Mouse (Mus musculus): ENCODE measurements at regions not wholly inside any gene's neighbourhood (a gene's known extent, or its start where the extent isn't known, plus 50 kb on each side); places are given as distances from the start of the nearest gene placed in this dataset.

GRCm38 (mm10) chr15:72101730-72102129, 1732.6 kb upstream of the Gm6569 start:
- DNase-seq, result no peak

DNA sequence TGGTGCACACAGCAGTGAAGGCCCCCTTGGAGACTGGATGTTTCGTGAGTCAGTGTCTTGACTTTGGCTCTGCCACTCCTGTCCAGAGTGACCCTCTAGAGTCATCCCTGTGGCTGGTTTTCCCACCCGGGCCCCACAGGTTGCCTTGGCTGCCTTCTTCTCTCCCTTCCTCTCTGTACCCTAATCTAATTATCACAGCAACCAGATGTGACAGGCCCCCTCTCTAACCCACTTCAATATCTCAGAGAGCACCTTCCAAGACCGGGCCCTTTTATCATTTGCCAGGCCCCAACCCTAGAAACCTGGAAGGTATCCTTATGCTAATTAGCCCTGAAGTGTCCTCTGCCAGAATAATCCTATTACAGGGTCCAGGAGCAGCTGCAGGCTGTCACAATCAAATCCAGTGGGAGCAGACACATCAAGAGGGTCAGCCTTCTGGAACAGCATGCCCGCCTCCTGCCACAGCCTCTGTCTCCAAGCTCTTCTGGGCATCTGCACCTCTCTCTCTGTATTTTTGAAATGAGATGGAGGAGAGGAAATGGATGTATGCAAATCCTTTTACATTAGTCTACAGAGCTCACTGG, 1728.4 kb upstream of the Gm6569 start:
- DNase-seq, result no peak

DNA sequence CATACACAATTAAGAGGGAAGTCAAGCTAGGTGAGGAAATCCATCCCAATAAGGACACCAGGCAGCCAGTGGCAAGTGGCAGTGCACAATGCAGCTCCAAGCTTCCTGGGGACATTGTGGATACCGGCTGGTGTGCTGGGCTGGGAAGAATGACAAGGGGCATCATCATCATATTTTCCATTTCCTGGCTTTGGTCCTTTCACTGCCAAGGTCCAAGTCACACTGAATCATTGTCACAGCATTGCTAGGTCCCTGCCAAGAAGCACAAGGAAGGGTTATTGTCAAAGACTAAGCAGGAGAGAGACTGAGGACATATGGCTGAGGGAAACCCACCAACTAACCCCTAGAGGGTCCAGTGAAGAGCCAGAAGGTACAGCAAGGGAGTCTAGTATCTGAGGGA, 1723.8 kb upstream of the Gm6569 start:
- peak; percentile 51 for DNase-seq

DNA sequence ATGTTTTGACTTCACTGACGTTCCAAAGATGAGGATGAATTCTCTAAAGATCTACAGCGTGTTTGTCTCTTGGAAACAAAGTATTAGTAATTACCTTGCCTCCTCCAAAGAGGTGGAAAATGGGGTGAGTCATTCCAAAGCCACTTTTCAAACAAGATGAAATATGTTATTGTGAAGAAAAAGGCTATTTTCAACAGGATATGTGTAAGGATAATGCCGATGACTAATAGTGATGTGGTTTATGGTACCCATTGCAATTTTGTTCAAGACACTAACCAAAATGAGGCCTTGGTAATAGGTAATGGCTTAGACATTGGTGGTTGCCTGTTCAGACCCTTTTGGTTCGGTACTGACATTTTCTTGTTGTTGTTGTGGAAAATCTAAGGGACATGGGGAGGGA, 1717.6 kb upstream of the Gm6569 start:
- DNase-seq, result no peak

DNA sequence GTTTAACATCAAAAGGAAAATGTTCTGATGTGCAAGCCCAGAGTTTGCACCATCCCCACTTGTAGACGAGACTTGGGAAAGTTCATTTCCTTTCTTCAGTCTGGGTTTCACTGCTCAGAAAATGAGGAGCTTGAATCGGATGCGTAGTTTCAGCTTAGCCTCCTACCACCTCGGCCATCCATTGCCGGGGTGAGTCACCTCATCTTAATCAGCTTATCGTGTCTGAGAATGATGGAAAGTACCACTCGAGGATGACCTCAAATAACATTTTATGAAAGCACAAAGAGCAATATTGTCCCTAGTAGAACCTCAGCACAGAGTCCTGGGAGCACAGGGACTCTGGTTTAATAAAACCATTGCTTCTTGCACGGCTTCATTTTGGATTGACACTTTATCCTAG, 1700.1 kb upstream of the Gm6569 start:
- DNase-seq, result no peak

DNA sequence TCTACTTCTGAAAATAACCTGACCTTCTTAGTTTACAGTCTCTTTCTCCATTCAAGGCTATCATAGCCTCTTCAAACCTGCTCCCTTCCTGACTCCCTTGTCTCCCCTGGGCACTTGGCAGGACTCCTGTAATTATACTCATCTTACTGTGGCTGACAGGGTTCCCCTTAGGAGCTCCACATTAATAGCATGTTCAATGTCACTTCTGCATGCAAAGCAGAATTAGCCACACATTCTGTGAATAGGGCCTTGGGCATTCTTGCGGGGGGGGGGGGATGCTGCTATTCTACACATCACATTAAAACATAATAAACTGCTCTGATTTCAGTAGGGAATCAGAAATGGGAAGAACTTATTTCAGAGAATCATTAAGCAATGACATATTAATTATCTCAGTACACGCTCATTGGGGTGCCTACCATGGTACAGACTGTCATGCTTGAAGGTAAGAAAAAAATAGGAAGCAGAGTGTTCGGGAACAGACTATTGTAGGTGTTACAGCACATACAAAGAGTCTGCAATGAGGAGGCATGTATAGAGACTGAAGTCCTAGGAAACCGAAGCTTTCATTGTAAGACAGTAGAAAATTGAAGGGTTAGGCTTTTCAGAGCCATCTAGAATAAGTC, 1698.3 kb upstream of the Gm6569 start:
- DNase-seq, result no peak

DNA sequence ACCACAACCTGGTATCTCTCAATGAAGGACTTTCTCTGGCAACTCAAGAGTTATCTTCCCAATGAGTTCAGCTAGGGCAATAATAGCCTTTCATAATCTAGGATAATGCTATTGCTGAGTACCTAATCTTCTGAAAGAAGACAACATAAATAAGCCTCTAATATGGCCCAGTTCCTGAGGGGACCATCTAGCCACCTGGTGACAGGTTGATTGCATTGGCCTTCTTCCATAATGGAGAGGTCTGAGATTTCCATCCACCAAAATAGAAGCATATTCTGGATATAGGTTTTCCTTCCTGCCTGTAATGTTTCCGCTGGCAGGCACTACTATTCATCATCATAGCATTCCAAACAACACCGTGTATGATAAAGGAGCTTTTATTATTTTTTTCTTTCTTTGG, 1694.2 kb upstream of the Gm6569 start:
- peak; percentile 32 for DNase-seq

- DNase-seq, result peak; percentile 86
Measured at GRCm38 (mm10) chr15:72150581-72150980, 1683.8 kb upstream of the Gm6569 start.

DNA sequence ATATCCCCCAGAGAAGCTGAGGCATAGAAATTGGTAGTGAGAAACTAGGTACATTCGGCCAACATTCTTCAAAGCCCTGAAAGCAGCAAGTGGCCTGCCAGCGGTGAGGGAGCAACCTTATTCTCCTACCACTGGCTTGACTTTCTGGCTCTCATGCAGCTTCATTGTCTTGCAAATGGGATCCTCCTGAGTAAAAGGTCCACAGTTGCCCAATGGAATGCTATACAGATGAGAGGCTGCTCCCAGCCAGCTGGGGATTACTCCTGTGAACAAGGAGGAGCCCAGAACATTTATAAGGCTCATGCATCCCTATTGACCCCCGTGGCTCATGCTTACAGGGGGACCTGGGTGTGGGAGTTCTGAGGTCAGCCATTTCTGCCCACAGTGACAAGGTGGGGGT, 1675.9 kb upstream of the Gm6569 start:
- DNase-seq, result no peak

DNA sequence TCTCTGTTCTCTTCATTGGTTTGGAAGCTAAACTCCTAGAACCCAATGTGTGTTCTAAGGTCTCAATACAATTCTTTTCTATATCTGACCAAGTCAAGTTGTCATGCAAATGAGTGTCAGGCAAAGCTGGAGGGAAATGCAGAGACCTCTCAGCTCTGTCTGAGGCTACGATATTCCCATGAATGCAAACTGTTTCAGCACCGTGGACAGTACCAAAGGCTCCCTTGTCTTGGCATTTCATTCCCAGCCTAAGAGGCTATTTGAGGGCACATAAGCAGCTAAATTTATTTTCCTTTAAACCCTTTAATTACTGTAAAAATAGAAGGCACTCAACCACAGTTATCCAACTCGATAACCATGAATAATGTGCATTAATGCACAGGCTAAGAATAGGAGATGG, 1633.5 kb upstream of the Gm6569 start:
- no peak for DNase-seq

- DNase-seq, result peak; percentile 40
Measured at GRCm38 (mm10) chr15:72201791-72202190, 1632.6 kb upstream of the Gm6569 start.

DNA sequence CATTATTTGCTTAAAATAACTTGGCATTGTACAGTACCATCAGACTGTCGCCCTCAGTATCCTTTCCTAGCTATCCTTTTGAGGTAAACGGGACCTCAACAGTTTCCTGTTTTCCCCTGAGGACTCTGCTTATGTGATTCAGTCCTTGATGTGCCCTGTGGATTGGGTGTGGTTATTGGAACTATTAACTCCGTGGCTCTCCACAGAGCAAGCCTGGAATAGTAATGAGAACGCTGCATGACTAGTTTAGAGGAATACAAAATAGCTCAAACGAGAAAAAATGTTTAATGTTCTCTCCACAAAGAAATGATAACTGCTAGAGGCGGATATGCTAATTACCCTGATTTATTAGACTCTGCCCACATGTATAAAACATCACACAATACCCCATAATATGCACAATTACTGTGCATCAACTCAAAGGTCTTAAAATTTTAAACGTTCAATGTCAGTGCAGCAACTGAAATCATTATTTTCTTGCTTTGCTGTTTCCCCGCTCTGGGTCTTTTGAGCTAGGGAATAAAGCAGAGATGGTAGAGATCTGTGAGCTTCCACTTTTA, 1629.0 kb upstream of the Gm6569 start:
- DNase-seq, result no peak

GRCm38 (mm10) chr15:72205950-72206349, 1628.4 kb upstream of the Gm6569 start:
- peak; percentile 92 for DNase-seq

GRCm38 (mm10) chr15:72207589-72207988, 1626.8 kb upstream of the Gm6569 start:
- DNase-seq, result no peak

DNA sequence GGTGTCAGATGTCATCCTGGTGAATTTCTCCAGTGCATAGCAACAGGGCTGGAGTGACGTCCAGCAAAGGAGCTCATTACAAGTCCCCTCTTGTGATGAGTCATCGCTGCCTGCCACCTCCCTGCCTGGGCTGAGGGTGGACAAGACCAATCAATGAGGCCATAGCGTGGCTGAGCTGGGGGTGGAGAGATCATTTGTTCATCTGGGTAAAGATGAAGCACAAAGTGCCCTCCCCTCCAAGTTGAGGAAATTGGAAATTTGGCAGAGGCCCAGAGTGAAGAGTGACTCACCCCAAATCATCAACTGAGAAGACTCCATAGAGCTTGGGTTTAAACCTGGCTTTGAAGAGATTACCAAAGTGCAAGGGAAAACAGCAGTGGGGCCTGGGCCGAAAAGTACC, 1626.3 kb upstream of the Gm6569 start:
- DNase-seq, result no peak

GRCm38 (mm10) chr15:72208973-72209372, 1625.4 kb upstream of the Gm6569 start:
- DNase-seq, result no peak

DNA sequence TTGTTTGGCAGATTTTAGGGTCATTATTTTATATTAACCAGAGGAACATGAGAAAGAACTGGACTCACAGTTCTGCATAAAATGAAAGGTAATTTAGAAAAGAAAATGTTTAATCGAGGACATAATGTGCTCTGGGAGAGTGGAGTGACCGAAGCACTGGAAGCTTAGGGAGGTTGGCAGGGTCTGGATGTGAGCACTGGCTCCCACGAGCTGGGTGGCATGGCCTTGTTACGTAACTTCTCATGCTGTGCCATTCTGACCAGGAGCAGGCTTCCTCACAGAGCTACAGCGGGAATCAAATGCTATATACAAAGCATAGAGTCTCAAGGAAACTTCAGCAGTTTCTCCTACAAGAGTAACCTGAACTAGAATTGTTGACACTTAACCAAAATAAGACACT, 1616.6 kb upstream of the Gm6569 start:
- DNase-seq, result no peak

DNA sequence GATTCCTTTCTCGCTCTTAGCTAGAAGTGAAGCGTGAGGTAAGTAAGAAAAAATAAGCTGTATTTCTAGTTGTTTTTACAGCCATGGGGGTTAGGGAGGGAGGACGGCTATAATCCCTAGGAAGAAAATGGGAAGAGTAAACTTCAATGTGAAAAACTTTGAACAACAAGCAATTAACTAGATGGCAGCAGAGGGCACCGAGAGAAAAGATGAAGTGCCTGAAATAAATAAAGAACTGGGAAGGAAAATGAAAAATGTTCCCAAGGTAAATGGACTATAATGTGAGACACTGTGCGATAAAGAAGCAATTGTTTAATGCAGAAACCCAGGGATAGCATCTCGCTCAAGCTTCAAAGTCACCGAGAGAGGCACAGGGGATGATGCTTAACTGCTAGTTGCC, 1614.4 kb upstream of the Gm6569 start:
- DNase-seq, result no peak

- no peak for DNase-seq
Measured at GRCm38 (mm10) chr15:72220786-72221185, 1613.6 kb upstream of the Gm6569 start.

GRCm38 (mm10) chr15:72232355-72232754, 1602.0 kb upstream of the Gm6569 start:
- DNase-seq, result no peak

GRCm38 (mm10) chr15:72264619-72265018, 1569.7 kb upstream of the Gm6569 start:
- no peak for DNase-seq

- no peak for DNase-seq
Measured at GRCm38 (mm10) chr15:72283846-72284245, 1550.5 kb upstream of the Gm6569 start.

GRCm38 (mm10) chr15:72296648-72297047, 1537.7 kb upstream of the Gm6569 start:
- DNase-seq, result no peak

- no peak for DNase-seq
Measured at GRCm38 (mm10) chr15:72312417-72312816, 1521.9 kb upstream of the Gm6569 start.

DNA sequence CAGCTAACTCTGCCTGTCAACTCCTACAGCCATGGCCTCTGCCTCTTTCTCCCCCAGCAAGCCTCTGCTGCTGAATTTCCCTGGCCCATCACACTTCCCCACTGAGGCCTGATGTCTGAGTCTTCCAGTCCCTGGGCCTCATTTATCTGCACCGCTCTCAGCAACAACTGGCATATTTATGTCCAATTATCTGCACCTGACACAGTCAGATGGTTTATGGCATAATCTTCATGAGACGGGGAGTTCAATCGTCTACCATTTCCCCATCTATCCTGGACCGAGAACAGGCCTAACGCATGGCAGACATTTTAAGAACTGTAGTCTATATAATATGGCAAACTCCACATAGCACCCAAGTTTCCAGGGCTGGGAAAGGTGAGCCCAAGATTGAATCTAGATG, 1512.8 kb upstream of the Gm6569 start:
- DNase-seq, result no peak
